Mouse (Mus musculus) lung, adult 2 months (tissue): Measurements from ENCODE around the gene Gng3. TPM values are rescaled to one million over a fixed set of nuclear protein-coding genes. Genes with fewer than 3 reads are reported as not detected.
"Not testable (repeated sequence)": the region's sequence is repeated elsewhere in the genome, so short reads cannot be mapped to it uniquely, and the experiment has no call there.

Experiments used
- DNase-seq: peaks from one replicate; pipeline ENCODE4 v3.0.0; 2022
- H3K4me1 ChIP-seq: fragments of 200-500 bp; 2 replicates; pipeline ENCODE4 v1.6.1; 2011; ENCODE audit warnings: low read length; ENCODE audit not compliant: control insufficient read depth, insufficient read depth
- H3K4me3 ChIP-seq: fragments of 200-500 bp; replicated peaks from 2 replicates; pipeline ENCODE3; 2011; ENCODE audit warnings: low read depth, mild to moderate bottlenecking, control low read depth, low read length; ENCODE audit errors: extremely low read depth
- CTCF ChIP-seq: fragments of 200-500 bp; IDR thresholded peaks from 2 replicates; pipeline ENCODE4 v1.5.1; 2011; ENCODE audit warnings: mild to moderate bottlenecking, low read length, control low read depth; ENCODE audit not compliant: insufficient read depth
- POLR2A ChIP-seq: fragments of 200-500 bp; IDR thresholded peaks from 2 replicates; pipeline ENCODE4 v1.6.1; 2011; ENCODE audit warnings: low read depth, mild to moderate bottlenecking, control low read depth, low read length, borderline replicate concordance; ENCODE audit errors: extremely low read depth
- WGBS: fragments of 180-500 bp; shearing (Covaris S2); methylation state at CpG from one replicate; pipeline ENCODE4 v1.1.7; 2018; 5-methylcytosine and 5-hydroxymethylcytosine counted together
- polyA plus RNA-seq: library from polyadenylated mRNA; depleted of rRNA; stranded (reverse); fragments of >200 nt; gene quantifications from 2 replicates; pipeline ENCODE4 v1.2.3, GENCODE M21; 2012

The Gng3 gene
- polyA plus RNA-seq, 1 experiment: 0.11 TPM

- Histone ChIP-seq H3K4me1 (no peaks in the 10 kb centered on the region; the same call in 1 of the 2 replicates), H3K4me3 (peak within 1 kb of the TSS; percentile 72)
- peak; percentile 51; the same call in 1 of the 2 replicates for TF ChIP-seq POLR2A
- no peak for TF ChIP-seq CTCF
- 1% methylated on average over 59 of the region's 59 CpGs for WGBS
- DNase-seq: peak; percentile 98
These were observed 32.5 kb upstream of the Gng3 start, which contains the start of gene Ubxn1 for GRCm38 (mm10) chr19:8871267-8872186. TSS of gene Ubxn1 (plus strand) at chr19:8871496.

GRCm38 (mm10) chr19:8870838-8871237 is 31.8 kb upstream of the Gng3 start:
- 20% methylated on average over 9 of the region's 9 CpGs for WGBS
- Histone ChIP-seq H3K4me1 (no peaks in the 10 kb centered on the region; the same call in 1 of the 2 replicates), H3K4me3 (peak overlapping the region; percentile 72)
- TF ChIP-seq POLR2A (no peak), CTCF (no peak)
- DNase-seq: no peak

- not testable (repeated sequence) for DNase-seq, H3K4me1 ChIP-seq, H3K4me3 ChIP-seq
- WGBS: 73% methylated on average over 3 of the region's 3 CpGs
These were observed 31.4 kb upstream of the Gng3 start for GRCm38 (mm10) chr19:8870381-8870780.

- H3K4me3 ChIP-seq: no peak overlapping the region
- no peaks in the 10 kb centered on the region for H3K4me1 ChIP-seq
- TF ChIP-seq POLR2A: no peak
- TF ChIP-seq CTCF: no peak
- WGBS: 74% methylated on average over 6 of the region's 6 CpGs
- no peak for DNase-seq
These were observed 25.3 kb upstream of the Gng3 start for GRCm38 (mm10) chr19:8864265-8864664.

- DNase-seq: no peak
- TF ChIP-seq POLR2A (no peak), CTCF (no peak)
- WGBS: 25% methylated on average over 1 of the region's 1 CpGs
- H3K4me1 ChIP-seq: no peaks in the 10 kb centered on the region
- H3K4me3 ChIP-seq: no peak overlapping the region
These were observed 20.0 kb upstream of the Gng3 start for GRCm38 (mm10) chr19:8859018-8859417.

GRCm38 (mm10) chr19:8857689-8858088 is 18.7 kb upstream of the Gng3 start:
- 31% methylated on average over 4 of the region's 4 CpGs for WGBS
- DNase-seq: no peak

GRCm38 (mm10) chr19:8853117-8853516 is 14.1 kb upstream of the Gng3 start:
- 77% methylated on average over 3 of the region's 3 CpGs for WGBS
- DNase-seq: no peak
- H3K4me1 ChIP-seq: no peaks in the 10 kb centered on the region
- H3K4me3 ChIP-seq: no peak overlapping the region
- TF ChIP-seq CTCF: no peak
- no peak for TF ChIP-seq POLR2A

More at GRCm38 (mm10) chr19:8857689-8858088, 18.7 kb upstream of the Gng3 start:
- Histone ChIP-seq H3K4me1 (no peaks in the 10 kb centered on the region), H3K4me3 (no peak overlapping the region)
- TF ChIP-seq POLR2A (no peak), CTCF (peak; percentile 86)

- DNase-seq: no peak
- TF ChIP-seq POLR2A: no peak
- TF ChIP-seq CTCF: no peak
- 57% methylated on average over 10 of the region's 10 CpGs for WGBS
- Histone ChIP-seq H3K4me1 (no peaks in the 10 kb centered on the region), H3K4me3 (peak overlapping the region; percentile 3)
These were observed 13.4 kb upstream of the Gng3 start for GRCm38 (mm10) chr19:8852236-8852928.

GRCm38 (mm10) chr19:8851639-8852038 is 12.6 kb upstream of the Gng3 start:
- 42% methylated on average over 7 of the region's 7 CpGs for WGBS
- TF ChIP-seq POLR2A: no peak
- peak; percentile 22; the same call in 1 of the 2 replicates for TF ChIP-seq CTCF
- DNase-seq: peak; percentile 43
- no peaks in the 10 kb centered on the region for H3K4me1 ChIP-seq
- no peak overlapping the region for H3K4me3 ChIP-seq
